Mouse (Mus musculus) intestine, embryonic 15.5 days (tissue): ENCODE data around the gene Ptger4. TPM values are rescaled to one million over a fixed set of nuclear protein-coding genes. Genes with fewer than 3 reads are reported as not detected.

Experiments used
- ATAC-seq: fragments of 200-750 bp; cut with Nextera tagmentation; 2 replicates; pipeline ENCODE4 v1.8.0; 2017; ENCODE audit warnings: moderate TSS enrichment, moderate library complexity
- H3K27ac ChIP-seq: fragments of 300-500 bp; sonication (generic); 2 replicates; pipeline ENCODE4 v1.5.1; 2015; ENCODE audit warnings: mild to moderate bottlenecking, inconsistent platforms
- H3K27me3 ChIP-seq: fragments of 300-500 bp; sonication (generic); replicated peaks from 2 replicates; pipeline ENCODE4 v1.6.1; 2015; ENCODE audit warnings: inconsistent platforms
- H3K36me3 ChIP-seq: fragments of 300-500 bp; sonication (generic); 2 replicates; pipeline ENCODE4 v1.6.1; 2015; ENCODE audit warnings: inconsistent platforms
- H3K4me1 ChIP-seq: fragments of 300-500 bp; sonication (generic); replicated peaks from 2 replicates; pipeline ENCODE4 v1.6.1; 2015; ENCODE audit warnings: inconsistent platforms
- H3K4me2 ChIP-seq: fragments of 300-500 bp; sonication (generic); replicated peaks from 2 replicates; pipeline ENCODE4 v1.6.1; 2015; ENCODE audit warnings: mild to moderate bottlenecking, inconsistent platforms
- H3K4me3 ChIP-seq: fragments of 300-500 bp; sonication (generic); replicated peaks from 2 replicates; pipeline ENCODE4 v1.5.1; 2015; ENCODE audit warnings: inconsistent platforms
- H3K9ac ChIP-seq: fragments of 300-500 bp; sonication (generic); 2 replicates; pipeline ENCODE4 v1.6.1; 2015; ENCODE audit warnings: inconsistent platforms
- H3K9me3 ChIP-seq: fragments of 300-500 bp; sonication (generic); 2 replicates; pipeline ENCODE4 v1.6.1; 2016; ENCODE audit warnings: inconsistent platforms
- WGBS: fragments of 180-500 bp; shearing (Covaris S2); methylation state at CpG from one replicate; pipeline ENCODE4 v1.1.7; 2015; 5-methylcytosine and 5-hydroxymethylcytosine counted together
- polyA plus RNA-seq: library from polyadenylated mRNA; unstranded; fragments of >200 nt; fragmentation: Nextera tagmentation; extraction: Ambion mirVana; gene quantifications from 2 replicates; pipeline ENCODE4 v1.2.1, GENCODE M21; 2015

Ptger4 gene
- polyA plus RNA-seq, 1 experiment from 2014 or later, result 5.4 TPM

GRCm38 (mm10) chr15:5250182-5250581, 6.2 kb upstream of the Ptger4 start:
- Histone ChIP-seq H3K9me3 (no peaks in the 10 kb centered on the region), H3K4me1 (no peaks in the 10 kb centered on the region), H3K27me3 (no peaks in the 10 kb centered on the region), H3K4me2 (no peak overlapping the region), H3K36me3 (no peaks in the 10 kb centered on the region), H3K4me3 (no peak overlapping the region), H3K9ac (no peak overlapping the region), H3K27ac (no peak overlapping the region)
- WGBS, result 82% methylated on average over 4 of the region's 4 CpGs
- no peak for ATAC-seq

GRCm38 (mm10) chr15:5243036-5243958, 690 bp downstream of the Ptger4 start:
- peak overlapping the region; percentile 99 for H3K4me2 ChIP-seq
- ATAC-seq, result peak; percentile 19
- no peak overlapping the region for H3K27ac ChIP-seq
- H3K27me3 ChIP-seq, result 0 out of 2 replicates have a peak, but pooled peaks cover 8% of the 10 kb centered on the region
- WGBS, result 5% methylated on average over 40 of the region's 40 CpGs
- no peaks in the 10 kb centered on the region for H3K9me3 ChIP-seq
- H3K9ac ChIP-seq, result peak overlapping the region; percentile 62
- peaks cover 11% of the 10 kb centered on the region; the same call in 1 of the 2 replicates for H3K4me1 ChIP-seq
- peak overlapping the region; percentile 63 for H3K4me3 ChIP-seq
- no peaks in the 10 kb centered on the region for H3K36me3 ChIP-seq

GRCm38 (mm10) chr15:5242241-5243035, 1.5 kb downstream of the Ptger4 start:
- peak overlapping the region; percentile 40 for H3K9ac ChIP-seq
- H3K36me3 ChIP-seq, result no peaks in the 10 kb centered on the region
- H3K27me3 ChIP-seq, result 0 out of 2 replicates have a peak, but pooled peaks cover 8% of the 10 kb centered on the region
- H3K4me2 ChIP-seq, result peak overlapping the region; percentile 99
- H3K27ac ChIP-seq, result no peak overlapping the region
- WGBS, result 3% methylated on average over 61 of the region's 61 CpGs
- no peaks in the 10 kb centered on the region for H3K9me3 ChIP-seq
- peak; percentile 39 for ATAC-seq
- peak overlapping the region; percentile 63 for H3K4me3 ChIP-seq
- H3K4me1 ChIP-seq, result peaks cover 11% of the 10 kb centered on the region; the same call in 1 of the 2 replicates

- no peaks in the 10 kb centered on the region for H3K36me3 ChIP-seq
- 35% methylated on average over 12 of the region's 12 CpGs for WGBS
- ATAC-seq, result 0 out of 2 replicates have a peak, but pooled peaks have one; percentile 12
- H3K9ac ChIP-seq, result peak overlapping the region; percentile 40
- peaks cover 11% of the 10 kb centered on the region; the same call in 1 of the 2 replicates for H3K4me1 ChIP-seq
- H3K4me3 ChIP-seq, result peak overlapping the region; percentile 63
- H3K27ac ChIP-seq, result no peak overlapping the region
- H3K27me3 ChIP-seq, result 0 out of 2 replicates have a peak, but pooled peaks cover 8% of the 10 kb centered on the region
- H3K4me2 ChIP-seq, result peak overlapping the region; percentile 99
- no peaks in the 10 kb centered on the region for H3K9me3 ChIP-seq
Observed at GRCm38 (mm10) chr15:5241304-5242201, 2.4 kb downstream of the Ptger4 start.

GRCm38 (mm10) chr15:5240360-5240759, 3.6 kb downstream of the Ptger4 start:
- H3K9me3 ChIP-seq, result no peaks in the 10 kb centered on the region
- no peaks in the 10 kb centered on the region for H3K36me3 ChIP-seq
- H3K4me1 ChIP-seq, result peaks cover 11% of the 10 kb centered on the region; the same call in 1 of the 2 replicates
- no peak for ATAC-seq
- no peak overlapping the region for H3K27ac ChIP-seq
- 70% methylated on average over 6 of the region's 6 CpGs for WGBS
- H3K9ac ChIP-seq, result no peak overlapping the region
- 0 out of 2 replicates have a peak, but pooled peaks cover 8% of the 10 kb centered on the region for H3K27me3 ChIP-seq
- no peak overlapping the region for H3K4me3 ChIP-seq
- peak overlapping the region; percentile 18 for H3K4me2 ChIP-seq

GRCm38 (mm10) chr15:5239901-5240300, 4.1 kb downstream of the Ptger4 start:
- no peak overlapping the region for H3K4me3 ChIP-seq
- 0 out of 2 replicates have a peak, but pooled peaks cover 8% of the 10 kb centered on the region for H3K27me3 ChIP-seq
- H3K27ac ChIP-seq, result no peak overlapping the region
- H3K4me2 ChIP-seq, result peak overlapping the region; percentile 18
- H3K36me3 ChIP-seq, result no peaks in the 10 kb centered on the region
- ATAC-seq, result no peak
- H3K4me1 ChIP-seq, result peaks cover 11% of the 10 kb centered on the region; the same call in 1 of the 2 replicates
- WGBS, result 55% methylated on average over 6 of the region's 6 CpGs
- H3K9me3 ChIP-seq, result no peaks in the 10 kb centered on the region
- H3K9ac ChIP-seq, result no peak overlapping the region

GRCm38 (mm10) chr15:5239361-5239760, 4.6 kb downstream of the Ptger4 start:
- Histone ChIP-seq H3K4me1 (peaks cover 11% of the 10 kb centered on the region; the same call in 1 of the 2 replicates), H3K27ac (no peak overlapping the region), H3K4me3 (no peak overlapping the region), H3K9ac (no peak overlapping the region), H3K9me3 (no peaks in the 10 kb centered on the region), H3K4me2 (0 out of 2 replicates have a peak overlapping the region, but pooled peaks have one; percentile 18), H3K27me3 (0 out of 2 replicates have a peak, but pooled peaks cover 8% of the 10 kb centered on the region), H3K36me3 (no peaks in the 10 kb centered on the region)
- ATAC-seq, result no peak
- WGBS, result 68% methylated on average over 4 of the region's 4 CpGs

GRCm38 (mm10) chr15:5238553-5238952, 5.4 kb downstream of the Ptger4 start:
- H3K9ac ChIP-seq, result no peak overlapping the region

GRCm38 (mm10) chr15:5238073-5238472, 5.9 kb downstream of the Ptger4 start:
- no peaks in the 10 kb centered on the region for H3K36me3 ChIP-seq
- H3K4me3 ChIP-seq, result no peak overlapping the region
- 0 out of 2 replicates have a peak, but pooled peaks cover 8% of the 10 kb centered on the region for H3K27me3 ChIP-seq
- H3K4me1 ChIP-seq, result peaks cover 7% of the 10 kb centered on the region; the same call in 1 of the 2 replicates
- H3K4me2 ChIP-seq, result no peak overlapping the region
- 70% methylated on average over 7 of the region's 7 CpGs for WGBS
- no peak overlapping the region for H3K27ac ChIP-seq
- no peaks in the 10 kb centered on the region for H3K9me3 ChIP-seq
- ATAC-seq, result no peak
- H3K9ac ChIP-seq, result no peak overlapping the region

More at GRCm38 (mm10) chr15:5238553-5238952, 5.4 kb downstream of the Ptger4 start:
- H3K9me3 ChIP-seq, result no peaks in the 10 kb centered on the region
- H3K27ac ChIP-seq, result no peak overlapping the region
- peaks cover 11% of the 10 kb centered on the region; the same call in 1 of the 2 replicates for H3K4me1 ChIP-seq
- WGBS, result 83% methylated on average over 4 of the region's 4 CpGs
- H3K4me3 ChIP-seq, result no peak overlapping the region
- H3K27me3 ChIP-seq, result 0 out of 2 replicates have a peak, but pooled peaks cover 8% of the 10 kb centered on the region
- H3K36me3 ChIP-seq, result no peaks in the 10 kb centered on the region
- ATAC-seq, result no peak
- H3K4me2 ChIP-seq, result no peak overlapping the region

- no peak for ATAC-seq
- Histone ChIP-seq H3K4me1 (no peaks in the 10 kb centered on the region), H3K36me3 (no peaks in the 10 kb centered on the region), H3K9me3 (no peaks in the 10 kb centered on the region), H3K9ac (no peak overlapping the region), H3K4me3 (no peak overlapping the region), H3K4me2 (no peak overlapping the region), H3K27ac (no peak overlapping the region), H3K27me3 (0 out of 2 replicates have a peak, but pooled peaks cover 1% of the 10 kb centered on the region)
- 62% methylated on average over 7 of the region's 7 CpGs for whole genome bisulfite sequencing
Observed at GRCm38 (mm10) chr15:5237012-5237660, 6.9 kb downstream of the Ptger4 start.

GRCm38 (mm10) chr15:5236538-5236937, 7.4 kb downstream of the Ptger4 start:
- WGBS, result 17% methylated on average over 6 of the region's 6 CpGs
- Histone ChIP-seq H3K9ac (no peak overlapping the region), H3K27ac (no peak overlapping the region), H3K9me3 (no peaks in the 10 kb centered on the region), H3K4me1 (no peaks in the 10 kb centered on the region), H3K4me3 (no peak overlapping the region), H3K4me2 (no peak overlapping the region), H3K36me3 (no peaks in the 10 kb centered on the region), H3K27me3 (no peaks in the 10 kb centered on the region)
- ATAC-seq, result peak; percentile 81
